Mouse (Mus musculus) forebrain, embryonic 12.5 days (tissue): ENCODE data around the gene Pomc. TPM values are rescaled to one million over a fixed set of nuclear protein-coding genes. Genes with fewer than 3 reads are reported as not detected.
"Not testable (repeated sequence)": the region's sequence is repeated elsewhere in the genome, so short reads cannot be mapped to it uniquely, and the experiment has no call there.

ENCODE experiments used
- ATAC-seq: fragments of 200-750 bp; cut with Nextera tagmentation; 2 replicates; pipeline ENCODE4 v1.8.0; 2017; ENCODE audit warnings: moderate TSS enrichment; ENCODE audit not compliant: low FRiP score
- H3K27ac ChIP-seq: fragments of 300-500 bp; sonication (generic); 2 replicates; pipeline ENCODE4 v1.5.1; 2016; ENCODE audit warnings: mild to moderate bottlenecking
- H3K27me3 ChIP-seq: fragments of 300-500 bp; sonication (generic); 2 replicates; pipeline ENCODE4 v1.6.1; 2016; ENCODE audit warnings: mild to moderate bottlenecking
- H3K36me3 ChIP-seq: fragments of 300-500 bp; sonication (generic); replicated peaks from 2 replicates; pipeline ENCODE4 v1.6.1; 2016; ENCODE audit warnings: mild to moderate bottlenecking
- H3K4me1 ChIP-seq: fragments of 300-500 bp; sonication (generic); 2 replicates; pipeline ENCODE4 v1.6.1; 2016
- H3K4me2 ChIP-seq: fragments of 300-500 bp; sonication (generic); 2 replicates; pipeline ENCODE4 v1.6.1; 2016; ENCODE audit warnings: mild to moderate bottlenecking, moderate library complexity
- H3K4me3 ChIP-seq: fragments of 300-500 bp; sonication (generic); replicated peaks from 2 replicates; pipeline ENCODE4 v1.5.1; 2016; ENCODE audit warnings: mild to moderate bottlenecking
- H3K9ac ChIP-seq: fragments of 300-500 bp; sonication (generic); 2 replicates; pipeline ENCODE4 v1.6.1; 2016; ENCODE audit warnings: mild to moderate bottlenecking
- H3K9me3 ChIP-seq: fragments of 300-500 bp; sonication (generic); 2 replicates; pipeline ENCODE4 v1.6.1; 2016
- WGBS: fragments of 180-500 bp; shearing (Covaris S2); methylation state at CpG from one replicate; pipeline ENCODE4 v1.1.7; 2016; 5-methylcytosine and 5-hydroxymethylcytosine counted together
- polyA plus RNA-seq: library from polyadenylated mRNA; unstranded; fragments of >200 nt; fragmentation: Nextera tagmentation; extraction: Ambion mirVana; gene quantifications from 2 replicates; pipeline ENCODE4 v1.2.1, GENCODE M21; 2016

Pomc gene
- polyA plus RNA-seq, 1 experiment from 2014 or later = 8.8 TPM

GRCm38 (mm10) chr12:3930090-3930865 is 24.5 kb upstream of the Pomc start:
- not testable (repeated sequence) for H3K9me3 ChIP-seq, H3K4me2 ChIP-seq, H3K4me1 ChIP-seq, H3K27me3 ChIP-seq, ATAC-seq, H3K36me3 ChIP-seq, H3K27ac ChIP-seq, H3K4me3 ChIP-seq, H3K9ac ChIP-seq
- 92% methylated on average over 41 of the region's 47 CpGs for WGBS

- H3K4me1 ChIP-seq = peaks cover 11% of the 10 kb centered on the region
- WGBS = 4% methylated on average over 11 of the region's 11 CpGs
These were observed 12.7 kb upstream of the Pomc start for GRCm38 (mm10) chr12:3942026-3942425.

GRCm38 (mm10) chr12:3944454-3945073 is 10.2 kb upstream of the Pomc start:
- ATAC-seq = no peak
- H3K27ac ChIP-seq = no peak overlapping the region
- WGBS = 40% methylated on average over 4 of the region's 4 CpGs
- peaks cover 19% of the 10 kb centered on the region; the same call in 1 of the 2 replicates for H3K27me3 ChIP-seq
- peaks cover 13% of the 10 kb centered on the region for H3K4me1 ChIP-seq
- no peak overlapping the region for H3K4me2 ChIP-seq
- H3K9ac ChIP-seq = no peak overlapping the region
- no peaks in the 10 kb centered on the region for H3K36me3 ChIP-seq
- H3K9me3 ChIP-seq = no peaks in the 10 kb centered on the region
- no peak overlapping the region for H3K4me3 ChIP-seq

More at GRCm38 (mm10) chr12:3942026-3942425, 12.7 kb upstream of the Pomc start:
- Histone ChIP-seq H3K4me3 (no peak overlapping the region), H3K27ac (no peak overlapping the region), H3K4me2 (peak overlapping the region; percentile 17), H3K9ac (no peak overlapping the region), H3K27me3 (peaks cover 19% of the 10 kb centered on the region; the same call in 1 of the 2 replicates), H3K36me3 (no peaks in the 10 kb centered on the region), H3K9me3 (no peaks in the 10 kb centered on the region)
- ATAC-seq = no peak; the same call in 1 of the 2 replicates

- no peak for ATAC-seq
- Histone ChIP-seq H3K4me2 (no peak overlapping the region), H3K9ac (no peak overlapping the region), H3K27me3 (0 out of 2 replicates have a peak, but pooled peaks cover 11% of the 10 kb centered on the region), H3K36me3 (no peaks in the 10 kb centered on the region), H3K9me3 (no peaks in the 10 kb centered on the region), H3K4me1 (peaks cover 7% of the 10 kb centered on the region), H3K4me3 (no peak overlapping the region), H3K27ac (no peak overlapping the region)
- 79% methylated on average over 6 of the region's 6 CpGs for WGBS
These were observed 7.2 kb upstream of the Pomc start for GRCm38 (mm10) chr12:3947503-3947902.

- Histone ChIP-seq H3K27ac (no peak overlapping the region), H3K27me3 (peaks cover 44% of the 10 kb centered on the region), H3K9me3 (no peaks in the 10 kb centered on the region), H3K36me3 (no peaks in the 10 kb centered on the region), H3K4me3 (no peak overlapping the region), H3K9ac (no peak overlapping the region), H3K4me1 (peaks cover 9% of the 10 kb centered on the region), H3K4me2 (no peak overlapping the region)
- ATAC-seq = no peak
- WGBS = 26% methylated on average over 10 of the region's 10 CpGs
These were observed 620 bp downstream of the Pomc start for GRCm38 (mm10) chr12:3955371-3955770.

- H3K4me2 ChIP-seq = no peak overlapping the region
- no peak overlapping the region for H3K9ac ChIP-seq
- H3K9me3 ChIP-seq = no peaks in the 10 kb centered on the region
- H3K27me3 ChIP-seq = peaks cover 44% of the 10 kb centered on the region
- H3K36me3 ChIP-seq = no peaks in the 10 kb centered on the region
- H3K4me1 ChIP-seq = peaks cover 13% of the 10 kb centered on the region
- H3K27ac ChIP-seq = no peak overlapping the region
- no peak for ATAC-seq
- no peak overlapping the region for H3K4me3 ChIP-seq
- WGBS = 20% methylated on average over 3 of the region's 3 CpGs
These were observed 1.6 kb downstream of the Pomc start for GRCm38 (mm10) chr12:3956351-3956750.

GRCm38 (mm10) chr12:3959791-3960543 is 5.2 kb downstream of the Pomc start:
- Histone ChIP-seq H3K9me3 (no peaks in the 10 kb centered on the region), H3K27me3 (peaks cover 28% of the 10 kb centered on the region), H3K9ac (peak overlapping the region; percentile 75), H3K4me1 (peaks cover 13% of the 10 kb centered on the region), H3K36me3 (no peaks in the 10 kb centered on the region), H3K4me2 (peak overlapping the region; percentile 85), H3K4me3 (peak overlapping the region; percentile 67), H3K27ac (peak overlapping the region; percentile 91)
- 4% methylated on average over 53 of the region's 53 CpGs for WGBS
- peak; percentile 98 for ATAC-seq

GRCm38 (mm10) chr12:3960553-3960952 is 5.8 kb downstream of the Pomc start:
- WGBS = 56% methylated on average over 4 of the region's 4 CpGs
- H3K27ac ChIP-seq = peak overlapping the region; percentile 91
- peak overlapping the region; percentile 67 for H3K4me3 ChIP-seq
- H3K9ac ChIP-seq = peak overlapping the region; percentile 75
- peak overlapping the region; percentile 85 for H3K4me2 ChIP-seq
- H3K4me1 ChIP-seq = peaks cover 13% of the 10 kb centered on the region
- H3K36me3 ChIP-seq = peaks cover 3% of the 10 kb centered on the region; the same call in 1 of the 2 replicates
- no peaks in the 10 kb centered on the region for H3K9me3 ChIP-seq
- peaks cover 22% of the 10 kb centered on the region for H3K27me3 ChIP-seq
- no peak for ATAC-seq

- H3K36me3 ChIP-seq = peaks cover 48% of the 10 kb centered on the region
- ATAC-seq = no peak
- WGBS = 94% methylated on average over 4 of the region's 4 CpGs
These were observed 12.4 kb downstream of the Pomc start for GRCm38 (mm10) chr12:3967196-3967595.

GRCm38 (mm10) chr12:3968380-3968779 is 13.6 kb downstream of the Pomc start:
- Histone ChIP-seq H3K9me3 (no peaks in the 10 kb centered on the region), H3K4me2 (no peak overlapping the region), H3K4me3 (no peak overlapping the region), H3K9ac (no peak overlapping the region), H3K36me3 (peaks cover 50% of the 10 kb centered on the region), H3K4me1 (no peaks in the 10 kb centered on the region), H3K27ac (no peak overlapping the region), H3K27me3 (no peaks in the 10 kb centered on the region)
- no peak for ATAC-seq
- 70% methylated on average over 9 of the region's 9 CpGs for WGBS

More at GRCm38 (mm10) chr12:3967196-3967595, 12.4 kb downstream of the Pomc start:
- Histone ChIP-seq H3K27me3 (no peaks in the 10 kb centered on the region), H3K4me3 (no peak overlapping the region), H3K4me1 (no peaks in the 10 kb centered on the region), H3K4me2 (no peak overlapping the region), H3K27ac (no peak overlapping the region), H3K9ac (no peak overlapping the region), H3K9me3 (no peaks in the 10 kb centered on the region)

GRCm38 (mm10) chr12:3973169-3973568 is 18.4 kb downstream of the Pomc start:
- H3K9ac ChIP-seq, H3K4me2 ChIP-seq, H3K27ac ChIP-seq, ATAC-seq, H3K4me1 ChIP-seq, H3K4me3 ChIP-seq, H3K27me3 ChIP-seq, H3K9me3 ChIP-seq: not testable (repeated sequence)
- WGBS = 95% methylated on average over 6 of the region's 6 CpGs
- peaks cover 68% of the 10 kb centered on the region for H3K36me3 ChIP-seq

GRCm38 (mm10) chr12:3980991-3981349 is 26.2 kb downstream of the Pomc start:
- peak; percentile 3; the same call in 1 of the 2 replicates for ATAC-seq
- 71% methylated on average over 1 of the region's 1 CpGs for WGBS
- Histone ChIP-seq H3K4me3 (0 out of 2 replicates have a peak overlapping the region, but pooled peaks have one; percentile 40), H3K9me3 (no peaks in the 10 kb centered on the region), H3K36me3 (peaks cover 39% of the 10 kb centered on the region), H3K4me2 (peak overlapping the region; percentile 79), H3K27ac (no peak overlapping the region), H3K9ac (no peak overlapping the region), H3K27me3 (peaks cover 8% of the 10 kb centered on the region; the same call in 1 of the 2 replicates), H3K4me1 (peaks cover 16% of the 10 kb centered on the region)
